Mouse (Mus musculus) retina, embryonic 14.5 days (tissue): ENCODE data around the gene Trim3.

Experiments used
- DNase-seq: peaks from one replicate; pipeline ENCODE4 v3.0.0-alpha.2; 2015; ENCODE audit warnings: low spot score

Gene Trim3

GRCm38 (mm10) chr7:105557671-105558070 lies 75.7 kb downstream of the Trim3 start:
- DNase-seq, result no peak

- no peak for DNase-seq
Measured at GRCm38 (mm10) chr7:105556406-105556805, 77.0 kb downstream of the Trim3 start.

- DNase-seq, result no peak
Measured at GRCm38 (mm10) chr7:105555571-105555970, 77.8 kb downstream of the Trim3 start.
